Mouse (Mus musculus) limb, embryonic 14.5 days (tissue): Measurements from ENCODE around the gene Cltc. TPM values are rescaled to one million over a fixed set of nuclear protein-coding genes. Genes with fewer than 3 reads are reported as not detected.

Source experiments
- ATAC-seq: fragments of 200-750 bp; cut with Nextera tagmentation; 2 replicates; pipeline ENCODE4 v1.8.0; 2017; ENCODE audit warnings: low read depth, moderate number of reproducible peaks, moderate TSS enrichment; ENCODE audit not compliant: low FRiP score
- DNase-seq: peaks from one replicate; pipeline ENCODE4 v3.0.0-alpha.2; 2015; ENCODE audit warnings: low spot score
- H3K27ac ChIP-seq: fragments of 300-500 bp; sonication (generic); replicated peaks from 2 replicates; pipeline ENCODE4 v1.5.1; 2014; ENCODE audit warnings: low read depth, mild to moderate bottlenecking, low read length, moderate library complexity, mixed read lengths
- H3K27me3 ChIP-seq: fragments of 300-500 bp; sonication (generic); 2 replicates; pipeline ENCODE4 v1.6.1; 2014; ENCODE audit warnings: low read length, mixed read lengths; ENCODE audit not compliant: control insufficient read depth, insufficient read depth
- H3K36me3 ChIP-seq: fragments of 300-500 bp; sonication (generic); 2 replicates; pipeline ENCODE4 v1.6.1; 2014; ENCODE audit warnings: mild to moderate bottlenecking, low read length, moderate library complexity, mixed read lengths; ENCODE audit not compliant: control insufficient read depth, insufficient read depth
- H3K4me1 ChIP-seq: fragments of 300-500 bp; sonication (generic); 2 replicates; pipeline ENCODE4 v1.6.1; 2014; ENCODE audit warnings: antibody characterized with exemption, low read length, mixed read lengths; ENCODE audit not compliant: control insufficient read depth, insufficient read depth
- H3K4me2 ChIP-seq: fragments of 300-500 bp; sonication (generic); replicated peaks from 2 replicates; pipeline ENCODE4 v1.6.1; 2014; ENCODE audit warnings: low read depth, mild to moderate bottlenecking, low read length, moderate library complexity; ENCODE audit not compliant: severe bottlenecking
- H3K4me3 ChIP-seq: fragments of 300-500 bp; sonication (generic); replicated peaks from 2 replicates; pipeline ENCODE4 v1.5.1; 2014; ENCODE audit warnings: low read length
- H3K9ac ChIP-seq: fragments of 300-500 bp; sonication (generic); 2 replicates; pipeline ENCODE4 v1.6.1; 2014; ENCODE audit warnings: mild to moderate bottlenecking, low read depth, low read length, moderate library complexity; ENCODE audit not compliant: severe bottlenecking
- H3K9me3 ChIP-seq: fragments of 300-500 bp; sonication (generic); 2 replicates; pipeline ENCODE4 v1.6.1; 2016; ENCODE audit warnings: low read length; ENCODE audit not compliant: control insufficient read depth
- POLR2A ChIP-seq: fragments of 200-500 bp; IDR thresholded peaks from 2 replicates; pipeline ENCODE4 v1.8.0; 2012; ENCODE audit warnings: inconsistent platforms, mild to moderate bottlenecking, moderate library complexity, borderline replicate concordance; ENCODE audit not compliant: insufficient read depth, insufficient read length; ENCODE audit errors: extremely low read depth
- WGBS: fragments of 180-500 bp; shearing (Covaris S2); extraction: QIAGEN DNeasy Blood & Tissue Kit; methylation state at CpG from one replicate; pipeline ENCODE4 v1.1.7; 2014; 5-methylcytosine and 5-hydroxymethylcytosine counted together
- polyA plus RNA-seq, 2 experiments: library from polyadenylated mRNA; depleted of rRNA in 1 of 2; stranded (reverse) in 1 of 2; unstranded in 1 of 2; fragments of >200 nt; fragmentation: Nextera tagmentation in 1 of 2; extraction: Ambion mirVana in 1 of 2; gene quantifications; 2 replicates each; pipeline versions ENCODE4 v1.2.1 to v1.2.3; 2012 to 2014

The Cltc gene
- polyA plus RNA-seq, 2 experiments: 120 to 156 TPM

DNA sequence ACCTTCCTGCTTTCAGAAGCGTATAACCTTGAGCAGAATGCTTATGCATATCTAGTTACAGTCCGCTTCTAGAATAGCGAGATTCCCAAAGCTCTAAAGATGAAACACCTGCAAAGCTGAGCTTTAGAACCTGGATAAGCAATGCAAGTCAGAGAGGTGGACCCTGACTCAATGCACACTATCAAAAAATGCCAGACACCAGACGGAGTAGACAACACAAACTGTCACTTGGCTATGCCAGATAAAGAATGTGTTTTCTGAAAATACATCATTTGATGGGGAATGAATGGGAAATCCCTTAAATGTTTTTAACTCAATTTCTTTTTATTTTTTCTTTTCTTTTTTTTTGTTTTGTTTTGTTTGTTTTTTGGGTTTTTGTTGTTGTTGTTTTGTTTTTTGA is 81.8 kb downstream of the Cltc start:
- no peak for TF ChIP-seq POLR2A
- Histone ChIP-seq H3K4me2 (no peak overlapping the region), H3K27me3 (no peaks in the 10 kb centered on the region), H3K4me3 (no peak overlapping the region), H3K9ac (no peak overlapping the region), H3K4me1 (no peaks in the 10 kb centered on the region), H3K27ac (no peak overlapping the region), H3K9me3 (no peaks in the 10 kb centered on the region), H3K36me3 (0 out of 2 replicates have a peak, but pooled peaks cover 3% of the 10 kb centered on the region)
- no peak for ATAC-seq
- WGBS: 87% methylated on average over 4 of the region's 4 CpGs
- no peak for DNase-seq

DNA sequence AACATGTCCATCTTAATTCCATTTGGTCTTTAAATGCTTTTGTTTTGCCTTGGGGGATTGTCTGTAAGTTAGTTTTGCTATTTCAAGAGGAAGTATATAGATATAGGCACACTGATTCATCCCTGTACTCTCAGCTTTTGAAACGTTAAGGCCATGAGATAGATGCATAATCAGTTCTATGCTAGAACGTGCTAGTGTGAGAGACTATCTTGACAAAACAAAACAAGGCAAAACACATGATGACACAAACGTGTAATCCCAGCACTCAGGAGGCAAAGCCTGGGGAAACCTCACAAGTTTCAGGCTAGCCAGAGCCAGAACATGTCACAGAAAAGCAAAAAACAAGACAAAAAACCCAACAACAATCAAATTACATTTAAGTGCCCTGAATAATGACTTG is 84.6 kb downstream of the Cltc start:
- 0 out of 2 replicates have a peak, but pooled peaks cover 3% of the 10 kb centered on the region for H3K36me3 ChIP-seq
- no peak overlapping the region for H3K4me2 ChIP-seq
- TF ChIP-seq POLR2A: no peak
- no peaks in the 10 kb centered on the region for H3K4me1 ChIP-seq
- ATAC-seq: no peak
- no peak overlapping the region for H3K4me3 ChIP-seq
- H3K27me3 ChIP-seq: no peaks in the 10 kb centered on the region
- WGBS: 85% methylated on average over 3 of the region's 3 CpGs
- no peak overlapping the region for H3K9ac ChIP-seq
- no peak overlapping the region for H3K27ac ChIP-seq
- no peaks in the 10 kb centered on the region for H3K9me3 ChIP-seq
- DNase-seq: no peak

DNA sequence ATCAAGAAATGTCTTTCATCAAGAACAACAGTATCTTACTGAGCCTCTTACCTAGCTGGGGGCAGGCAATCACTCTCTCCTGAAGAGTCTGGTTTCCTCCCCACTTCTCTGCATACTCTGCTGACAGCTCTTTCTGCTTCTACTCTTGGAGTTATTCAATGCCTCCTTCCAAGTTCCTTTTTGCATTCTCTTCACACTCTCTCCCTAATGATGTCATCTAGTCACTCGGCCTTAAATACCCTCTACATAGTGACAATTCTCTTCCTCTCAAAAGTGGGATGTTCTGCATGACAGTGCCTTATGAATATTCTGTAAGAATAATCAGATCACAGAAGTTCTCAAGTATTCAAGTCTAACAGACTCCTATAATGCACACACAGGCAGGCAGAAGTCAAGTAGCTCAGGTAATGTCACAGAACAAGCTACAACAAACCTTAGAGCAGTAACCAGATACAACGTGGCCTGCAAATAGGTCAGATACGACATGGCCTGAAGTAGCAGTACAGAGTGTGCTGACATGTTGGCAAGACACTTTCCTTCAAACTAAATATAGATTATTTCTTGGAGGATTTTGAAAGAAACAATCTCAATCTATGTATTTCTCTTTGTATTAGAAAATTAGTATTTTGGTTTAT is 86.2 kb downstream of the Cltc start:
- 0 out of 2 replicates have a peak, but pooled peaks cover under 1% of the 10 kb centered on the region for H3K36me3 ChIP-seq
- H3K9ac ChIP-seq: no peak overlapping the region
- no peak for DNase-seq
- no peak overlapping the region for H3K27ac ChIP-seq
- TF ChIP-seq POLR2A: no peak
- ATAC-seq: no peak
- no peaks in the 10 kb centered on the region for H3K4me1 ChIP-seq
- H3K4me2 ChIP-seq: no peak overlapping the region
- H3K4me3 ChIP-seq: no peak overlapping the region
- WGBS: 76% methylated on average over 3 of the region's 3 CpGs
- H3K27me3 ChIP-seq: no peaks in the 10 kb centered on the region
- no peaks in the 10 kb centered on the region for H3K9me3 ChIP-seq

DNA sequence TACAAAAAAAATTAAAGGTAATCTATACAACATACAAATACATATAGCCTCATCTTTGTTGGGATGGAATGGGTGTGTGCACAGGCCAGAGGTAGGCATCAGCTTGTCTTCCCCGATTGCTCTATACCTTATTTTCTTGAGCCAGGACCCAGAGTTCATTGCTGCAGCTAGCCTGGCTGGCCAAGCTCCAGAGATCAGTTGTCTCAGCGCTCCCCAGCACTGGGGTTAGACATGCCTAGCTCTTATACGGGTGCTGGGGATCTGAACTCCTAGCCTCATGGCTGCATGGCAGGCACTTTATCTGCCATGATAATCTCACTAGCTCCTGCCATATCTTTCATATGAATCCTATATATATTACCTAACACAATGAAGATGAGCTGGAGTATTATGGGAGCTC is 89.2 kb downstream of the Cltc start:
- Histone ChIP-seq H3K9me3 (no peaks in the 10 kb centered on the region), H3K27me3 (no peaks in the 10 kb centered on the region), H3K27ac (no peak overlapping the region), H3K4me1 (no peaks in the 10 kb centered on the region), H3K4me2 (no peak overlapping the region), H3K9ac (no peak overlapping the region), H3K4me3 (no peak overlapping the region), H3K36me3 (peaks cover 22% of the 10 kb centered on the region)
- ATAC-seq (no peak), DNase-seq (no peak)
- TF ChIP-seq POLR2A: no peak
- WGBS: 92% methylated on average over 3 of the region's 3 CpGs

DNA sequence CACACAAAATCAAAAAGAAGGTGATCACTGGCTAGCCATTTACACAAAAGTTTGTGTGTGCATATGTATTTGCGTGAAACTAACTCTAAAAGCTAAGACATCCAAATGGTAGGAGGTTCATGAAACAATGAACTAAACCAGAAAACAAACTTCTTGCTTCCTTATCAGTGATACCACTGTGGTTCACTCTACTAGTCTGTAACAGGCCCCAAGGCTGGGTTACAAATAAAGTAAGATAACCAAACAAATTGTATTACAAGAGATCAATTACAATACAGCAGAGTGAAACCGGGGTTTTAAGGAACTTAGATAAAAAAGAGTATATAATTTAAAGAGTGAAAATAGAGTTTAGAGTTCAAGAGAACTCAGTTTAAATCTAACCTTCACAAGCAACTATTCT is 89.8 kb downstream of the Cltc start:
- Histone ChIP-seq H3K27me3 (no peaks in the 10 kb centered on the region), H3K4me1 (no peaks in the 10 kb centered on the region), H3K36me3 (peaks cover 26% of the 10 kb centered on the region), H3K9ac (no peak overlapping the region), H3K4me2 (no peak overlapping the region), H3K27ac (no peak overlapping the region), H3K4me3 (no peak overlapping the region), H3K9me3 (no peaks in the 10 kb centered on the region)
- WGBS: 92% methylated on average over 2 of the region's 2 CpGs
- no peak for TF ChIP-seq POLR2A
- ATAC-seq (no peak), DNase-seq (no peak)

DNA sequence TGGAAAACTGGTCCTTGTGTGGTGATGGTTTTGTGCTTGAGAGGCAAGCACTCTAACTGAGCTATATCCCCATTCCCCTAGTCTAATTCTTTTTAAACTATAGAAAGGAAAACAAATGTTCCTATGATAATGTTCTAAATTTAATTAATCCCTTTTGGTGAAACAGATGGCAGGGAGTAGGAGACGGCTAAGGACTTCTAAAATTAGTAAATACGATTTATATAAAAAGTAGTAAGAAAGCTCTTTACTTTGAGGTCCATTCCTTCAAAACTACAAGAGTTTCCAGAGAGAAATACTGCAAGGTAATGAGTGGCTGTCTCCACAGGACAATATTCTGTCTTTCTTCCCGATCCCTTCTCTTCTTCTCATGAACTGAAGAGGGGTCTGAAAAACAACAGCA is 93.0 kb downstream of the Cltc start:
- Histone ChIP-seq H3K4me1 (no peaks in the 10 kb centered on the region), H3K9me3 (no peaks in the 10 kb centered on the region), H3K27me3 (no peaks in the 10 kb centered on the region), H3K9ac (no peak overlapping the region), H3K27ac (no peak overlapping the region), H3K4me3 (no peak overlapping the region), H3K36me3 (peaks cover 41% of the 10 kb centered on the region), H3K4me2 (no peak overlapping the region)
- no peak for TF ChIP-seq POLR2A
- ATAC-seq: no peak
- WGBS: 82% methylated on average over 3 of the region's 3 CpGs
- no peak for DNase-seq
